Mouse (Mus musculus): Measurements from ENCODE around the gene Mapk8ip2. TPM values are rescaled to one million over a fixed set of nuclear protein-coding genes. Genes with fewer than 3 reads are reported as not detected.

The Mapk8ip2 gene
- 2.3 and 2.4 TPM in 2 replicates for polyA plus RNA-seq (2012; rRNA removed)

GRCm38 (mm10) chr15:89453865-89454478 is at the start of gene Mapk8ip2:
Gene Mapk8ip2 (plus strand): TSS chr15:89453913.

GRCm38 (mm10) chr15:89410118-89410517 is 43.6 kb upstream of the Mapk8ip2 start, which contains the start of gene Syce3:
Gene Syce3 (minus strand): TSS chr15:89410503.

GRCm38 (mm10) chr15:89425711-89426121 is 28.0 kb upstream of the Mapk8ip2 start, which contains the start of gene Cpt1b:
Gene Cpt1b (minus strand): TSS chr15:89425863.

GRCm38 (mm10) chr15:89429352-89430221 is 24.1 kb upstream of the Mapk8ip2 start, which contains the start of the genes C730034F03Rik, Gm44502 and Chkb:
Gene C730034F03Rik (plus strand): TSS chr15:89429589.
Gene Gm44502 (minus strand): TSS chr15:89429696.
Gene Chkb (minus strand): TSS chr15:89429908.

DNA sequence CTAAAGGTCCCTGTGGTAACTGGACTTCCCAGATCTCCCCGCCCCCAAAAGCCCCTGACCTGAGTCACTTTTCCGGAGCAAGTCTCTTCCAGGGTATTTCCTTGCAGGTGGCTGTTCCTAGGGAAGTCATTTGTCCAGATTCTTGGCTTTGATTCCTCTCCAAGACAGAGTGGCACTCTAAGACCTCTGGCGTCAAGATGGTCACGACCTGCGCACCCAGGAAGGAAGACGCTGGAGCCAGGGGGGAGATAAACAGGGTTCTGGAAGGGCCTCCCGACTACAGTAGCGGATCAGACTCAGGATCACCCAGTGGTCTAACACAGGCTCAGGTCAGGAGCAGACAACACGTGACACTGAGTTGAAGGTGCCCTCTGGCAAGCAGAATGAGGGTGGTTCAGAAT is 23.4 kb downstream of the Mapk8ip2 start, which contains the start of gene Arsa:
TSS of gene Arsa (minus strand) at position 335 of the 401 bp plus-strand sequence.

DNA sequence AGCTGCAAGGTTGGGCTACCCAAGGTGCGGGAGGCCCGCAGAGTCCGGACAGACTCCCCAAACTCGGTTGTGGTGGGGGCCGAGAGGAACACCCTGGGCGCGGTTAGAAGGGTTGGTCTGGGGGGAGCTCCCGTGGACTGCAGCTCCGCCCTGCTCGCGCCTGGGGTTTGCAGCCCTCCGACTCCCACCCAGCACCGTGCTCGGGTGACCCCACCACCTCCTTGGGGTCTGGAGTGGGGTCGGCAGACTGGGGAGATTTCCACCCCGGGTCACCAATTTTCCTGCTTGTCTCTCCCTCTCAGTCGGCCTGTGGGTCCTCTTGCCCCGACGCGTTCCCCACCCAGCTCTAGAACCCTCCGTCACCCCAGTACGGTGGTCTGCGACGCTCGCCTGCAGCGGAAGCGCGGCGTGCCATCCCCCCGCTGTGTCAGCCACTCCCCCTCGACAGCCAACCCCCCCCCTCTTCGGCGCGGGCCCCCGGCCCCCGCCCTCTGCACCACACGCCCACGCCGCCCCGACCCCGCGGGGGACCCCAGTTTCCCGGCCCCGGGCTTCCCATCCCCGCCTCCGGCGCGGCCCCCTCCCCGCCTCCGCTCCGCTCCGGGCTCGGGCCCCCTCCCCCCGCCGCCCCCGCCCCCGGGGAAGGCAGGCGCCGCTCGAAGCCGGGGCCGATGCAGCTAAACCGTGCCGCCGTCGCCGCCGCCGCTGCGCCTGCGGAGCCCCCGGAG is 45.4 kb downstream of the Mapk8ip2 start, which contains the start of gene Shank3:
TSS of gene Shank3 (plus strand) at position 663 of the 728 bp plus-strand sequence.

Other genes starting within 250 kb of the Mapk8ip2 start
- 241 and 282 TPM in 2 replicates for gene Ppp6r2, start 242.4 kb upstream of the Mapk8ip2 start, polyA plus RNA-seq (2012; rRNA removed)
- gene Sbf1, start 138.6 kb upstream of the Mapk8ip2 start, polyA plus RNA-seq (2012; rRNA removed): 227 and 272 TPM in 2 replicates
- 0.30 and 1.4 TPM in 2 replicates for gene Adm2, start 131.2 kb upstream of the Mapk8ip2 start, polyA plus RNA-seq (2012; rRNA removed)
- gene Miox, start 119.5 kb upstream of the Mapk8ip2 start, polyA plus RNA-seq (2012; rRNA removed): 0.20 TPM in 1 of 2 replicates, not detected in the other
- 43.5 and 43.9 TPM in 2 replicates for gene Lmf2, start 98.3 kb upstream of the Mapk8ip2 start, polyA plus RNA-seq (2012; rRNA removed)
- gene Ncaph2, start 98.2 kb upstream of the Mapk8ip2 start, polyA plus RNA-seq (2012; rRNA removed): 122 and 131 TPM in 2 replicates
- gene Sco2, start 80.1 kb upstream of the Mapk8ip2 start, polyA plus RNA-seq (2012; rRNA removed): 52.1 and 55.9 TPM in 2 replicates
- gene Tymp, start 76.9 kb upstream of the Mapk8ip2 start, polyA plus RNA-seq (2012; rRNA removed): 8.3 and 8.6 TPM in 2 replicates
- 48.4 and 50.3 TPM in 2 replicates for gene Odf3b, start 74.6 kb upstream of the Mapk8ip2 start, polyA plus RNA-seq (2012; rRNA removed)
- 0.27 and 0.44 TPM in 2 replicates for gene Klhdc7b, start 69.0 kb upstream of the Mapk8ip2 start, polyA plus RNA-seq (2012; rRNA removed)
- 0.37 TPM in 1 of 2 replicates, not detected in the other for gene Syce3, start 43.4 kb upstream of the Mapk8ip2 start, polyA plus RNA-seq (2012; rRNA removed)
- gene Cpt1b, start 28.1 kb upstream of the Mapk8ip2 start, polyA plus RNA-seq (2012; rRNA removed): 2.4 and 3.1 TPM in 2 replicates
- 0.54 and 0.65 TPM in 2 replicates for gene C730034F03Rik, start 24.3 kb upstream of the Mapk8ip2 start, polyA plus RNA-seq (2012; rRNA removed)
- 2.7 and 4.2 TPM in 2 replicates for gene Gm44502, start 24.2 kb upstream of the Mapk8ip2 start, polyA plus RNA-seq (2012; rRNA removed)
- gene Chkb, start 24.0 kb upstream of the Mapk8ip2 start, polyA plus RNA-seq (2012; rRNA removed): 84.7 and 107 TPM in 2 replicates
- gene Arsa, start 23.5 kb downstream of the Mapk8ip2 start, polyA plus RNA-seq (2012; rRNA removed): 45.2 and 46.6 TPM in 2 replicates
- gene Shank3, start 45.7 kb downstream of the Mapk8ip2 start, polyA plus RNA-seq (2012; rRNA removed): 11.4 and 11.7 TPM in 2 replicates
- gene Acr, start 114.4 kb downstream of the Mapk8ip2 start, polyA plus RNA-seq (2012; rRNA removed): 0.21 and 0.28 TPM in 2 replicates
- gene Rabl2, start 138.0 kb downstream of the Mapk8ip2 start, polyA plus RNA-seq (2012; rRNA removed): 5.5 and 7.3 TPM in 2 replicates

All from colon, adult 2 months (tissue).